Mouse (Mus musculus): ENCODE results near the gene Prkag2. TPM values are rescaled to one million over a fixed set of nuclear protein-coding genes. Genes with fewer than 3 reads are reported as not detected.
"Not testable (repeated sequence)": the region's sequence is repeated elsewhere in the genome, so short reads cannot be mapped to it uniquely, and the experiment has no call there.

Prkag2 gene
- total and polyA plus RNA-seq, 3 experiments: not detected

DNA sequence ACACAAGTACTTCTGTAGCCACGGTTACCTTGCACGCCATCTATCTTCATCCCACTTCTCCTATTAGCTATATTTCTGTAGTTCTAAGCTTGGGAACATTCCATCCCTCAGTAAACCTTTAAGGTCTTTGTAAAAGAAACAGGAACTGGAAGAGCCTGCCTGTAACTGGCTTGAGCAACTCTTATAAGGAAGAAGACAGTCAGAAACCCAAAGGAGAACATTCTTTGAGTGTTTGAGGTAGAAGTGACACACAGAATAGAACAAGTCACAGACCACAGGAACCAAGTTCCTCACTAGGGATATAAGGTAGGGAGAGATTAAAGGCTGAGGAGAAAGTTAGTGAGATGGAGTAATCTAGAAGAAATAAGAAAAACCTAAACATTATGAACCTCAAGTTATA is 273.3 kb downstream of the Prkag2 start:
- Histone ChIP-seq H3K9me3 (replicated peaks) (no peaks in the 10 kb centered on the region), H3K36me3 (replicated peaks) (peaks cover 53% of the 10 kb centered on the region), H3K4me1 (ENCODE audit: insufficient read depth, low read depth, low read length) (peaks cover 50% of the 10 kb centered on the region), H3K27me3 (ENCODE audit: insufficient read depth, low read length) (no peaks in the 10 kb centered on the region), H3K4me3 (ENCODE audit: low read depth, low read length) (no peak overlapping the region)
- ATAC-seq (ENCODE audit: extremely low read depth, insufficient number of reproducible peaks, low FRiP score, poor library complexity, severe bottlenecking) (no peak), DNase-seq (ENCODE audit: low spot score) (no peak)
- TF ChIP-seq GATA1 (IDR thresholded peaks at IDR 0.05; ENCODE audit: borderline replicate concordance, low read length): no peak
- no peak for TF ChIP-seq GATA2 (IDR thresholded peaks at IDR 0.05; ENCODE audit: borderline replicate concordance, low read depth, low read length)
- no peak for TF ChIP-seq POLR2AphosphoS5 (IDR thresholded peaks at IDR 0.05; ENCODE audit: insufficient replicate concordance, low read depth, low read length)
- TF ChIP-seq CTCF (IDR thresholded peaks at IDR 0.05; ENCODE audit: low read depth, low read length): no peak
- no peak for TF ChIP-seq TAL1 (conservative IDR thresholded peaks at IDR 0.05; ENCODE audit: low read depth, low read length)

DNA sequence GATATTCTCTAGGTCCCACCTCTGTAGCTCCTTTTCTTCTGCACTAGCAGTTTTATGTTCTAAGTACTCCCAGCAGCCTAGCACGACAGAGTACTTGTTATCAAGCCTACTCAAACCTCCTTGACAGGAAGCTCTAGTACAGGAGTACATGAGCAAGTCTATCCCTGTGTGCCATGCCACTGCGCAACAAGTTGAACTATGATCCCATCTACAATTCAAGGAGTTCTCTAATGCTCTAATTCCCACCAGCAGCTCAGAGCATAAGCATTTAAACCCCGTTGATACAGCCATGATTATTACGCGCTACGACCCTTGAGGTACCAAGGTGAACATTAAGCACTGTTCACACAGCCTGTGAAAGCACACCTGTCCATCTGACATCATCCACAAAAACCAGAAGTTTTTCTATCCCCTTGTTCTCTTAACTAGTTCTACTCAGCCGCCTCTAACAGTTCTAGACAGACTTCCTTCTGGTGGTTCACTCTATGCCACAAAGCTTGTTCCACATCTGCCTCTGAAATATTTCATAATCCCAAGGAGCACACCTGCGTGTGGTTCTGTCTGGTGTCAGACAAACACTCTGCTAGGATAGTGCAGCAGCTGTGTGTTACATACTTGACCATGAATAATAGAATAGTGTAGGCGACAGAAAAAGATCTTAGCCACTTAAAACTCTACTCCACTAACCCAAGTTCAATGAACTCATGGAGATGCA is 274.2 kb downstream of the Prkag2 start:
- Histone ChIP-seq H3K4me1 (ENCODE audit: insufficient read depth, low read depth, low read length) (peaks cover 48% of the 10 kb centered on the region), H3K9me3 (replicated peaks) (no peaks in the 10 kb centered on the region), H3K4me3 (ENCODE audit: low read depth, low read length) (no peak overlapping the region), H3K36me3 (replicated peaks) (peaks cover 52% of the 10 kb centered on the region), H3K27me3 (ENCODE audit: insufficient read depth, low read length) (no peaks in the 10 kb centered on the region)
- TF ChIP-seq POLR2AphosphoS5 (IDR thresholded peaks at IDR 0.05; ENCODE audit: insufficient replicate concordance, low read depth, low read length) (no peak), GATA1 (IDR thresholded peaks at IDR 0.05; ENCODE audit: borderline replicate concordance, low read length) (no peak), CTCF (IDR thresholded peaks at IDR 0.05; ENCODE audit: low read depth, low read length) (no peak), GATA2 (IDR thresholded peaks at IDR 0.05; ENCODE audit: borderline replicate concordance, low read depth, low read length) (no peak), TAL1 (conservative IDR thresholded peaks at IDR 0.05; ENCODE audit: low read depth, low read length) (no peak)
- DNase-seq (ENCODE audit: low spot score): no peak
- ATAC-seq (ENCODE audit: extremely low read depth, insufficient number of reproducible peaks, low FRiP score, poor library complexity, severe bottlenecking): no peak

DNA sequence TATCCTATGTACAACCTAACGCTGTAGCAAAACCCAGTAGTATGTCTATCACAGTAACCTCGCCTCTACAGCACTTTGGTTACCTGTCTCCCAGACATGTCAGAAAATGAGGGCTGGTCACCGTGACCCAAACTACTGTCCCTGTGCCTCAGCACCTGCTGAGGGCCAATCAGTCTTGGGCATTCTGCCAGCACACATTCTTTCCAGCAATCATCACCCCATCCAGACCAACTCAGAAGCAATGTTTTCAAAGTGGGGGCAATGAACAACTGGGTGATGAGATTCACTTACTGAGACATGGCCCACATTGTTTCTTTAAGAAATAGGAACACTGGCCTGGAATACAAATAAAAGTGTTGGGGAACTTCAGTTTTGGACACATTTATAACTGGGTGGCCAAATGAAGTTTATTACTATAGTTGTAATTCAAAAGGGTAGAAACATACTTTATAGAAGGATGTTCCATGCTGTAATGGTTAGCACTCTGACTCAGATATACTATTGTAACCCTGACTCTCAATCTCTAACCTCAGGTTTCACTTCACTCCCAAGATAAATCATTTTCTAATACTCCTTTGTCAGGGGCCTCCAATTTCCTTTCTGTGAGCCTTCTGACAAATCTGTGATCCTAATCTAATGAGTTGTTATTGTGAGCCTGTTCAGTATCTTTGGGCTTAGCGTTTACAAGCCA is 274.9 kb downstream of the Prkag2 start:
- Histone ChIP-seq H3K36me3 (replicated peaks) (peaks cover 52% of the 10 kb centered on the region), H3K4me1 (ENCODE audit: insufficient read depth, low read depth, low read length) (peaks cover 47% of the 10 kb centered on the region), H3K27me3 (ENCODE audit: insufficient read depth, low read length) (no peaks in the 10 kb centered on the region), H3K4me3 (ENCODE audit: low read depth, low read length) (no peak overlapping the region), H3K9me3 (replicated peaks) (no peaks in the 10 kb centered on the region)
- TF ChIP-seq CTCF (IDR thresholded peaks at IDR 0.05; ENCODE audit: low read depth, low read length): no peak
- TF ChIP-seq GATA2 (IDR thresholded peaks at IDR 0.05; ENCODE audit: borderline replicate concordance, low read depth, low read length): no peak
- TF ChIP-seq POLR2AphosphoS5 (IDR thresholded peaks at IDR 0.05; ENCODE audit: insufficient replicate concordance, low read depth, low read length): no peak
- TF ChIP-seq GATA1 (IDR thresholded peaks at IDR 0.05; ENCODE audit: borderline replicate concordance, low read length): no peak
- no peak for TF ChIP-seq TAL1 (conservative IDR thresholded peaks at IDR 0.05; ENCODE audit: low read depth, low read length)
- DNase-seq (ENCODE audit: low spot score) (no peak), ATAC-seq (ENCODE audit: extremely low read depth, insufficient number of reproducible peaks, low FRiP score, poor library complexity, severe bottlenecking) (no peak)

DNA sequence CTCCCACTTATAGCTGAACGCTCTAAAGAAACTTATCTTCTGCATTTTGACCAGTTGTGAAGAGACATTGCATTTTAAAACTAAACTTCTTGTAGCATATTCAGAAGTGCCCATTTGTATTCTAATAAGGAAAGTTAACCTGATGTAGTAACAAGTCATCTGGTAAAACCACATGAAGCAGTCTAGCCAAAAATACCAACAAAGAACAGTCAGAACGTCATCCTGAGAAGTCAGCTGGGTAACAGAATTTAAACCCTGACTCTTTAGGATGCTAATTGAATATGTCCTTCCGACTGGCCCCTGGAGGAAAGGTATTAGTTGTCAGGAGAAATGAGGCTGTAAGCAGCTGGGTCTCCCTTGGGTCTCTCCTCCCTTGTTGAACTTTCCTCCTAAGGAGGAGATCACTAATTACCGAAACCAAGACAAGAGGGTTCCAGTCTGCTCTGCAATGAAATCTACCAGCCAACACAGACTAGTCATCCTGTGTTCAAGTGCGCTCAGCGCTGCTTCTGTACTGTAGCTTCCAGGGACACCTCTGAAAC is 276.5 kb downstream of the Prkag2 start:
- TF ChIP-seq GATA1 (IDR thresholded peaks at IDR 0.05; ENCODE audit: borderline replicate concordance, low read length) (no peak), TAL1 (conservative IDR thresholded peaks at IDR 0.05; ENCODE audit: low read depth, low read length) (no peak), GATA2 (IDR thresholded peaks at IDR 0.05; ENCODE audit: borderline replicate concordance, low read depth, low read length) (no peak), CTCF (IDR thresholded peaks at IDR 0.05; ENCODE audit: low read depth, low read length) (no peak), POLR2AphosphoS5 (IDR thresholded peaks at IDR 0.05; ENCODE audit: insufficient replicate concordance, low read depth, low read length) (no peak)
- Histone ChIP-seq H3K36me3 (replicated peaks) (peaks cover 57% of the 10 kb centered on the region), H3K9me3 (replicated peaks) (no peaks in the 10 kb centered on the region), H3K4me3 (ENCODE audit: low read depth, low read length) (no peak overlapping the region), H3K27me3 (ENCODE audit: insufficient read depth, low read length) (no peaks in the 10 kb centered on the region), H3K4me1 (ENCODE audit: insufficient read depth, low read depth, low read length) (peaks cover 42% of the 10 kb centered on the region)
- ATAC-seq (ENCODE audit: extremely low read depth, insufficient number of reproducible peaks, low FRiP score, poor library complexity, severe bottlenecking): no peak
- DNase-seq (ENCODE audit: low spot score): no peak

DNA sequence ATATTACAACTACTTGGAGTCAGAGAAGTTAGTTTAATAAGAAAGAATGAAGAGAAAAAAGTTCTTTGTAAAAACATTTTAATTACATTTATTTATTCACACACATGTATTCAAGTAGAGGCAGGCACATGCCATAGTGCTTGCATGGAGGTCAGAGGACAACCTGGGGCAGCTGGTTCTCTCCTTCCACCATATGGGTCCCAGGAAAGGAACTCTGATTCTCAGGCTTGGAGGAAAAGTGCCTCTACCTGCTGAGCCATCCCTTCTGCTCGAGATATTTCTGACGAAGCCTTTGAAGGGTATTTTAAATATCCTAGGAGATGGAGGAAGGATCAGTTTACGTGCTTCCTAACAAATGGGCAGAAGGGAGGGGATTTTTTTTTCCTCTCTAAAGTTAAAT is 277.7 kb downstream of the Prkag2 start:
- no peaks in the 10 kb centered on the region for H3K27me3 ChIP-seq (ENCODE audit: insufficient read depth, low read length)
- no peaks in the 10 kb centered on the region for H3K9me3 ChIP-seq (replicated peaks)
- H3K4me3 ChIP-seq (ENCODE audit: low read depth, low read length): no peak overlapping the region
- ATAC-seq (ENCODE audit: extremely low read depth, insufficient number of reproducible peaks, low FRiP score, poor library complexity, severe bottlenecking) (no peak), DNase-seq (ENCODE audit: low spot score) (no peak)
- peaks cover 34% of the 10 kb centered on the region for H3K4me1 ChIP-seq (ENCODE audit: insufficient read depth, low read depth, low read length)
- H3K36me3 ChIP-seq (replicated peaks): peaks cover 57% of the 10 kb centered on the region
- TF ChIP-seq TAL1 (conservative IDR thresholded peaks at IDR 0.05; ENCODE audit: low read depth, low read length) (no peak), GATA2 (IDR thresholded peaks at IDR 0.05; ENCODE audit: borderline replicate concordance, low read depth, low read length) (no peak), GATA1 (IDR thresholded peaks at IDR 0.05; ENCODE audit: borderline replicate concordance, low read length) (no peak), CTCF (IDR thresholded peaks at IDR 0.05; ENCODE audit: low read depth, low read length) (no peak), POLR2AphosphoS5 (IDR thresholded peaks at IDR 0.05; ENCODE audit: insufficient replicate concordance, low read depth, low read length) (no peak)

DNA sequence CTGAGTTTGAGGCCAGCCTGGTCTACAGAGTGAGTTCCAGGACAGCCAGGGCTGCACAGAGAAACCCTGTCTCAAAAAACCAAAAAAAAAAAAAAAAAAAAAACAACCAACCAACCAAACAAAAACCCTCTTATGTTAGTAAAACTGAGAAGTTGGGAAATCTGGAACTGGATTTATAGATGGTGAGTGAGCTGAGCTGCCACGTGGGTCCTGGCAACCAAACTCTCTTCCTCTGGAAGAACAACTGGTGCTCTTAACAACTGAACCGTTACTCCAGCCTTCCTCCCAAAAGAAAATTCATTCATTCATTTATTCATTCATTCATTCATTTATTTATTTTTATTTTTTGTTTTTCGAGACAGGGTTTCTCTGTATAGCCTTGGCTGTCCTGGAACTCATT is 278.2 kb downstream of the Prkag2 start:
- H3K4me3 ChIP-seq (ENCODE audit: low read depth, low read length); H3K27me3 ChIP-seq (ENCODE audit: insufficient read depth, low read length); H3K9me3 ChIP-seq (replicated peaks); DNase-seq (ENCODE audit: low spot score); ATAC-seq (ENCODE audit: extremely low read depth, insufficient number of reproducible peaks, low FRiP score, poor library complexity, severe bottlenecking): not testable (repeated sequence)
- Histone ChIP-seq H3K4me1 (ENCODE audit: insufficient read depth, low read depth, low read length) (peaks cover 31% of the 10 kb centered on the region), H3K36me3 (replicated peaks) (peaks cover 57% of the 10 kb centered on the region)

Data from G1E (cell line).